Mouse (Mus musculus): Measurements from ENCODE around the gene Kif27. TPM values are rescaled to one million over a fixed set of nuclear protein-coding genes. Genes with fewer than 3 reads are reported as not detected.
A peak's percentile ranks its signal among the peaks of the same experiment; 100 is the strongest.

Gene Kif27
- polyA plus RNA-seq, 1 experiment from 2014 or later: 1.3 TPM

DNA sequence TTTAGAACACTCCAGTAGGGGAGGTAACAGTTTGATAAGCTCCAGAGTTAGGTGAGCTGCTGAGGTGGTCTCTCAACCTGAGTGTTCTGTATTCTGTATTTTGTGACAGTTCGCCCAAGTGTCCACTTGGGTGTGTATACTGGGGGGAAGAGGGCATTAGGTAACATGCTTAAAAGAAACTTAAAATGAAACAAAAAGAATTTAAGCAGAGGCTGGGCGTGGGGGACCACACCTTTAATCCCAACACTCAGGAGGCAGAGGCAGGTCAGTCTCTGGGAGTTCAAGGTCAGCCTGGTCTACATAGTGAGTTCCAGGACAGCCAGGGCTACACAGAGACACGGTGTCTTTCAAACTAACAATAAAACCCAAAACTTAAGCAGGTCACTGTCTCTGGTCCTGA, 78.4 kb downstream of the Kif27 start:
- no peak for ATAC-seq (replicated peaks; ENCODE audit: low FRiP score)

DNA sequence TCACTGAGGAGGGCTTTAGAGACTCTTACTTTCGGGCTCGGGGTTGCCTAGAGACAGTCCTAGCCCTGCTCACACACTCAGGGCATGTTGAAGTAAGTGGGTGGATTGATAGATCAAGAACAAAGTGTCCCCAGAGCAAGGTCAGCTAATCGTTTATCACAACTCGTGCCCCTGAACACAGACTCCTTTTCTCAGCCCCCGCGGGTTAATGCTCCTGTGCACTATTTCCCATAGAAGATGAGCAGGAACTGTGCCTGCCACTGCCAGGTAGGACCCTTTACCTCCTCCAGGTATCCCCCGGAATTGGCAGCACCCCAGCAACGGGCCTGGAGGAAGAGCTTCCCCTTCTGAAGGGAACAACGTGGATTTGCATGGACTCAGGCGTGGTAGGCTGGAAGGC, 82.7 kb downstream of the Kif27 start:
- Histone ChIP-seq H3K36me3 (ENCODE audit: control insufficient read depth, insufficient read depth, low read length) (no peaks in the 10 kb centered on the region), H3K9ac (ENCODE audit: low read length) (no peak overlapping the region), H3K27me3 (ENCODE audit: control insufficient read depth, insufficient read depth, low read length) (no peaks in the 10 kb centered on the region), H3K9me3 (ENCODE audit: control insufficient read depth, low read length) (no peaks in the 10 kb centered on the region), H3K27ac (ENCODE audit: low read depth, low read length) (no peak overlapping the region), H3K4me3 (ENCODE audit: low read depth, low read length) (no peak overlapping the region), H3K4me1 (replicated peaks; ENCODE audit: control insufficient read depth, insufficient read depth, low read length) (no peaks in the 10 kb centered on the region; the same call in 1 of the 2 replicates), H3K4me2 (ENCODE audit: low read depth, low read length, severe bottlenecking) (no peak overlapping the region)
- ATAC-seq (replicated peaks; ENCODE audit: low FRiP score) (no peak), DNase-seq (ENCODE audit: low spot score) (no peak)
- 76% methylated on average over 10 of the region's 10 CpGs for WGBS

More for the DNA sequence above, 78.4 kb downstream of the Kif27 start:
- DNase-seq (ENCODE audit: low spot score): no peak
- H3K4me3 ChIP-seq (ENCODE audit: low read depth, low read length): no peak overlapping the region
- no peaks in the 10 kb centered on the region for H3K9me3 ChIP-seq (ENCODE audit: control insufficient read depth, low read length)
- H3K27ac ChIP-seq (ENCODE audit: low read depth, low read length): no peak overlapping the region
- H3K27me3 ChIP-seq (ENCODE audit: control insufficient read depth, insufficient read depth, low read length): no peaks in the 10 kb centered on the region
- H3K4me2 ChIP-seq (ENCODE audit: low read depth, low read length, severe bottlenecking): no peak overlapping the region
- WGBS: 88% methylated on average over 3 of the region's 3 CpGs
- no peak overlapping the region for H3K9ac ChIP-seq (ENCODE audit: low read length)
- no peaks in the 10 kb centered on the region for H3K36me3 ChIP-seq (ENCODE audit: control insufficient read depth, insufficient read depth, low read length)
- no peaks in the 10 kb centered on the region; the same call in 1 of the 2 replicates for H3K4me1 ChIP-seq (replicated peaks; ENCODE audit: control insufficient read depth, insufficient read depth, low read length)

DNA sequence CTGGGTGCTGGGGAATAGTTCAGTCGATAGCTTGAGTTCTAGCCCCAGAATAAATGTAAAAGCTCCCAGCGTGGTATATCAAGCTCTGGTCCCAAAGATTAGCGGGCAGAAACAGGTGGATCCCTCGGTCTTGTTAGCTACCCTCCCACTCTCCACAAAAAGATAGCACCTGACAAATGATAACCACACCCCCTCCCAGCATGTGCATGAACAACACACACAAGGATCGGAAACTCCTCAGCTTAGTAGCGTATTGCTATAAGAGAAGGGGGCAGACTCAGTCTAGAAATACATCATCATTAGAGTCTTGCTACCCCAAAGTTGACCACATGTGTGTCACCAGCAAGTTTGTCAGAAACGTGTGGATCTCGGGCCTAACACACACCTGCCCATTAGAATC, 83.3 kb downstream of the Kif27 start, which contains the start of gene Gkap1:
TSS of gene Gkap1 (minus strand) at position 101 of the 400 bp plus-strand sequence.
- no peaks in the 10 kb centered on the region for H3K27me3 ChIP-seq (ENCODE audit: control insufficient read depth, insufficient read depth, low read length)
- H3K27ac ChIP-seq (ENCODE audit: low read depth, low read length): peak within 1 kb of the TSS; percentile 82
- no peaks in the 10 kb centered on the region for H3K36me3 ChIP-seq (ENCODE audit: control insufficient read depth, insufficient read depth, low read length)
- H3K4me1 ChIP-seq (replicated peaks; ENCODE audit: control insufficient read depth, insufficient read depth, low read length): no peaks in the 10 kb centered on the region; the same call in 1 of the 2 replicates
- DNase-seq (ENCODE audit: low spot score) (no peak), ATAC-seq (replicated peaks; ENCODE audit: low FRiP score) (no peak)
- H3K9ac ChIP-seq (ENCODE audit: low read length): peak within 1 kb of the TSS; percentile 89
- WGBS: 77% methylated on average over 8 of the region's 8 CpGs
- peak within 1 kb of the TSS; percentile 87 for H3K4me3 ChIP-seq (ENCODE audit: low read depth, low read length)
- peak within 1 kb of the TSS; percentile 82 for H3K4me2 ChIP-seq (ENCODE audit: low read depth, low read length, severe bottlenecking)
- no peaks in the 10 kb centered on the region for H3K9me3 ChIP-seq (ENCODE audit: control insufficient read depth, low read length)

DNA sequence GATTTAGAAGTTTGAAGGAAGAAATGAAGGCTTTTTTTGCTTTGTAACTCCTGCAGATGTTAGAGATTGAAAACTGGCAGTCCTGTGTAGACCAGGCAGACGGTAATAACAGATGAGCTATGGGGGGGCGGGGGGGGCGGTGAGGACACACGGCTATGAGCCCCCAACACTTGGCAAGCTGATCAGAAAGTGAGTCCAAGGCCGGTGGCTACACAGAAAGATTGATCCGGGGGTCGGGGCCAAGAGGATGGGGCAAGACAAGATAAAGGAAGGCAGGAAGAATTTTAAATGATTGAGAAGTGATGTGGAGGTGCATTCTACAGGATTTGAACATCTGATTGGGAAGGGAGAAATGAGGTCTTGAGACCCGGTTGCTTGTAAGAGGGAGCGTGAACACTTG, 83.8 kb downstream of the Kif27 start:
- no peaks in the 10 kb centered on the region for H3K27me3 ChIP-seq (ENCODE audit: control insufficient read depth, insufficient read depth, low read length)
- H3K9ac ChIP-seq (ENCODE audit: low read length): peak overlapping the region; percentile 89
- peak overlapping the region; percentile 82 for H3K4me2 ChIP-seq (ENCODE audit: low read depth, low read length, severe bottlenecking)
- no peak for DNase-seq (ENCODE audit: low spot score)
- ATAC-seq (replicated peaks; ENCODE audit: low FRiP score): no peak
- H3K4me1 ChIP-seq (replicated peaks; ENCODE audit: control insufficient read depth, insufficient read depth, low read length): no peaks in the 10 kb centered on the region; the same call in 1 of the 2 replicates
- no peaks in the 10 kb centered on the region for H3K36me3 ChIP-seq (ENCODE audit: control insufficient read depth, insufficient read depth, low read length)
- no peak overlapping the region for H3K27ac ChIP-seq (ENCODE audit: low read depth, low read length)
- peak overlapping the region; percentile 87 for H3K4me3 ChIP-seq (ENCODE audit: low read depth, low read length)
- H3K9me3 ChIP-seq (ENCODE audit: control insufficient read depth, low read length): no peaks in the 10 kb centered on the region
- WGBS: 23% methylated on average over 9 of the region's 9 CpGs

DNA sequence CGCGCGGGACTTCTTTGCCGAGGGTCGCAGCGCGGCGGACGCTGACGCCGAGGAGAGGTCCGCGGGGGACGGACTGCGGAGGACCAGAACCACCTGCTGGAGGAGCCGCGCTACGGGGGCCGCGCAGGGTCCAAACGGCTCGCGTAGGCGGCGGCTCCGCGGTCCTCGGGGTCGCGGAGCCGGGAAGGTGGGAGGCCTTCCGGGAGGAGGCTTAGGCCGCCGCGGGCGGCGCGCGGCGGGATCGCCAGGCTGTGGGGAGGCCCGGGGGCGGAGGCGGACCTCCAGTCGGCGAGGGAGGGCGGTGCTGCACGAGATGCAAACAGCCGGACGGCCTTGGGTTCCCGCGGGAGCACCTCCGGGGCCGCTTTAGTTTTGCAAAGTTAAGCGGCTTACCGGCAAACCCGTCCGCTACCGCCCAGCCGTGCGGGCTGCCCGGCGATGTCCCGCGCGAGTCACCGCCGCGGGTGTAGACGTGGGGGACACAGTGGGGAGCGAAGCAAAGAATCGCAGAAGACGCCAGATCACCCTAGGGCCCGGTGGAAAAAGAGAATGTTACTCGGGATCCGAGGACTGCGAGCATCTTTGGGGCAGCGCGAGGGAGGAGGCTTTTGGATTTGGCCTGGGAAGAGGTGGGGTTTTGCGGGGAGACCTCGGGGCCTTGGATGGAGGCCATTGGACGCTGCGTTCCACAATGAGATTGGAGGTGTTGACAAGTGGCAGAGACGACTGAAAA, 84.5 kb downstream of the Kif27 start:
- ATAC-seq (replicated peaks; ENCODE audit: low FRiP score) (peak; percentile 86), DNase-seq (ENCODE audit: low spot score) (peak; percentile 89)
- H3K9me3 ChIP-seq (ENCODE audit: control insufficient read depth, low read length): no peaks in the 10 kb centered on the region
- H3K4me1 ChIP-seq (replicated peaks; ENCODE audit: control insufficient read depth, insufficient read depth, low read length): no peaks in the 10 kb centered on the region; the same call in 1 of the 2 replicates
- H3K9ac ChIP-seq (ENCODE audit: low read length): peak overlapping the region; percentile 89
- H3K27me3 ChIP-seq (ENCODE audit: control insufficient read depth, insufficient read depth, low read length): no peaks in the 10 kb centered on the region
- no peaks in the 10 kb centered on the region for H3K36me3 ChIP-seq (ENCODE audit: control insufficient read depth, insufficient read depth, low read length)
- H3K4me3 ChIP-seq (ENCODE audit: low read depth, low read length): peak overlapping the region; percentile 87
- H3K4me2 ChIP-seq (ENCODE audit: low read depth, low read length, severe bottlenecking): peak overlapping the region; percentile 82
- peak overlapping the region; percentile 82 for H3K27ac ChIP-seq (ENCODE audit: low read depth, low read length)
- WGBS: under 1% methylated on average over 82 of the region's 84 CpGs

DNA sequence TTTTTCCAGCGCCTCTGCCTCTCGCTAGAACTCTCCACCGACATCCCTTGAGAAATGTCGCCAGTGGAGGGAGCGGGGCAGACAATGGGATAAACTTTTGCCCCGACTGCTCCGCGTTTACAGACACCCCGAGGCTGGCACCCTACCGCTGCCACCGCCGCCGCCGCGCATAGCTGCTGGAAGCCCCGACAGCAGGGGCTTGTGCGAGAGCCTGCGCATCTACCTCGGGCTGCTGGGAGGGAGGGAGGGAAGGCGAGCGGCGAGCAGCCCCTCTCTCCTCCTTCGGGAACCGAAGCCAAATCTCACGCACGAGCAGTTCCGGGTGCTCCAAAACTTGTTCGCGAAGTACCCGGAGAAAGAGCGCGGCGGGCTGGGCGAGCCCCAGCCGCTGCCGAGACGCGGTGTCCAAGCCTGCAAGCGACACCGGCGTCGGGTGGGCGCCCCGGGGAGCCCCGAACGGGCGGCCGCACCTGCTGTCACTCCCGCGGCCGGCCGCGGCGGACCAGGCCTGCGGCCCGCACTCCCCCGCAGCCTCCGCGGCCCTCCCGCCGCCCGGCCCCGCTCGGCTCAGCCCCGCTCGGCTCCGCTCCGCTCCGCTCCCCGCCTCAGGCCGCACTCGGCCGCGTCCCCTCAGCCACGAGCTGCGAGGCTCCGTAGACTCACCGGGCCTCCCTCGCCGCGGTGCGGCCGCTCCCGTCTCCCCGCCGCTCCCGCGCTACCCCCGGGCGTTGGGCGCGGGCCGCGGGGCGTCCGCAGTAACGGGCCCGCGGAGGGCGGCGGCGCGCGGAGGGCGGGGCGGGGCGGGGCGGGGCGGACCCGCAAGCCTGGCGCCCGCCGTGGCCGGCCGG, 85.3 kb downstream of the Kif27 start:
- H3K9me3 ChIP-seq (ENCODE audit: control insufficient read depth, low read length): no peaks in the 10 kb centered on the region
- DNase-seq (ENCODE audit: low spot score) (peak; percentile 77), ATAC-seq (replicated peaks; ENCODE audit: low FRiP score) (peak; percentile 64)
- H3K4me3 ChIP-seq (ENCODE audit: low read depth, low read length): peak overlapping the region; percentile 87
- peak overlapping the region; percentile 89 for H3K9ac ChIP-seq (ENCODE audit: low read length)
- H3K4me1 ChIP-seq (replicated peaks; ENCODE audit: control insufficient read depth, insufficient read depth, low read length): no peaks in the 10 kb centered on the region; the same call in 1 of the 2 replicates
- no peaks in the 10 kb centered on the region for H3K27me3 ChIP-seq (ENCODE audit: control insufficient read depth, insufficient read depth, low read length)
- peak overlapping the region; percentile 82 for H3K27ac ChIP-seq (ENCODE audit: low read depth, low read length)
- WGBS: under 1% methylated on average over 108 of the region's 115 CpGs
- H3K4me2 ChIP-seq (ENCODE audit: low read depth, low read length, severe bottlenecking): peak overlapping the region; percentile 82
- H3K36me3 ChIP-seq (ENCODE audit: control insufficient read depth, insufficient read depth, low read length): no peaks in the 10 kb centered on the region

DNA sequence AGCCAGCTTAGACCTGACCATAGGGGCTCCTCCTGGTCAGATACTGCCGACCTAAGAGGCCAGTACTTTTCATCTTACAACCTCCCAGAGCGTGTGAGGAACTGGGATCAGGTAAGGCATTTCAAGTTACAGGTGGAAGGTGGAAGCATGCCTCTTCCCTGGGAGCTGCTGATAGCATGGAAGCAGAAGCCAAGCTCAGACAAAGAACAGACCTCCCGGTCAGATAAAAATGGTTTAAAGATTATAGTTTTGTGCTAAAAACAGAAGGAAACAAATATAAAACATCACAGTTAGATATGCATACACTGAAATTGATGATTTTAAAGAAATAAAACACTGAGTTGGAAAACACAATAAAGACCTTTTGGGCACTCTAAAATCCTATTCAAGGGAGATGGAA, 92.1 kb downstream of the Kif27 start:
- no peak overlapping the region for H3K9ac ChIP-seq (ENCODE audit: low read length)
- WGBS: 85% methylated on average over 3 of the region's 3 CpGs
- H3K9me3 ChIP-seq (ENCODE audit: control insufficient read depth, low read length): no peaks in the 10 kb centered on the region
- H3K27me3 ChIP-seq (ENCODE audit: control insufficient read depth, insufficient read depth, low read length): no peaks in the 10 kb centered on the region
- H3K36me3 ChIP-seq (ENCODE audit: control insufficient read depth, insufficient read depth, low read length): peaks cover 3% of the 10 kb centered on the region; the same call in 1 of the 2 replicates
- no peak overlapping the region for H3K27ac ChIP-seq (ENCODE audit: low read depth, low read length)
- no peak overlapping the region for H3K4me3 ChIP-seq (ENCODE audit: low read depth, low read length)
- no peaks in the 10 kb centered on the region for H3K4me1 ChIP-seq (replicated peaks; ENCODE audit: control insufficient read depth, insufficient read depth, low read length)
- DNase-seq (ENCODE audit: low spot score) (no peak), ATAC-seq (replicated peaks; ENCODE audit: low FRiP score) (no peak)
- no peak overlapping the region for H3K4me2 ChIP-seq (ENCODE audit: low read depth, low read length, severe bottlenecking)

DNA sequence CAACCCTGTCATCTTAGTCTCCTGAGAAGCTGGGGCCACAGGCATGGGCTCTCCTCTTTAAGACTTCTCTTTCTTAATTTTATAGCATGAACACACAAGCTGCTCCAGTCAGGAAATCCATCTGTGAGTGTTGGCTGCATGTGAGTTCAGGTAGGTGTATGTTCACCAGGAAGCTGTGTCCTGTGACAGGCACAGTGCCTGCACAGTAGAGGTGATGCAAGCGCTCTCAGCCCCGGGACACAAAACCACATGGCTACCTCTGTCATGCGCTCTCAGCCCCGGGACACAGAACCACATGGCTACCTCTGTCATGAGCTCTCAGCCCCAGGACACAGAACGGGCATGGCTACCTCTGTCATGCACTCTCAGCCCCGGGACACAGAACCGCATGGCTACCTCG, 95.4 kb downstream of the Kif27 start:
- no peak overlapping the region for H3K9ac ChIP-seq (ENCODE audit: low read length)
- no peak overlapping the region for H3K4me3 ChIP-seq (ENCODE audit: low read depth, low read length)
- peaks cover 3% of the 10 kb centered on the region; the same call in 1 of the 2 replicates for H3K36me3 ChIP-seq (ENCODE audit: control insufficient read depth, insufficient read depth, low read length)
- DNase-seq (ENCODE audit: low spot score) (no peak), ATAC-seq (replicated peaks; ENCODE audit: low FRiP score) (no peak)
- H3K27ac ChIP-seq (ENCODE audit: low read depth, low read length): no peak overlapping the region
- H3K27me3 ChIP-seq (ENCODE audit: control insufficient read depth, insufficient read depth, low read length): no peaks in the 10 kb centered on the region
- H3K4me2 ChIP-seq (ENCODE audit: low read depth, low read length, severe bottlenecking): no peak overlapping the region
- no peaks in the 10 kb centered on the region for H3K9me3 ChIP-seq (ENCODE audit: control insufficient read depth, low read length)
- WGBS: 85% methylated on average over 8 of the region's 8 CpGs
- no peaks in the 10 kb centered on the region for H3K4me1 ChIP-seq (replicated peaks; ENCODE audit: control insufficient read depth, insufficient read depth, low read length)

Measured in forebrain, embryonic 11.5 days (tissue).